Mouse (Mus musculus) heart, adult 9 months (tissue): ENCODE results near the gene Cd300c2.
"Not testable (repeated sequence)": the region's sequence is repeated elsewhere in the genome, so short reads cannot be mapped to it uniquely, and the experiment has no call there.

Experiments
- DNase-seq, 2 experiments: peaks; one replicate each; pipeline ENCODE4 v3.0.0; 2022; ENCODE audit warnings: low spot score in 2 of 2

Gene Cd300c2

GRCm38 (mm10) chr11:115001474-115002040 lies at the start of gene Cd300c2:
Gene Cd300c2, minus strand, starts transcription at chr11:115001880.
- no peak for DNase-seq

GRCm38 (mm10) chr11:115049282-115049895 lies 47.7 kb upstream of the Cd300c2 start:
- DNase-seq: no peak

GRCm38 (mm10) chr11:115048259-115048658 lies 46.6 kb upstream of the Cd300c2 start, which contains the start of gene Cd300ld3:
Gene Cd300ld3, minus strand, starts transcription at chr11:115048409.
- DNase-seq: peak in 1 of 2 experiments; percentile 44

GRCm38 (mm10) chr11:115037669-115038068 lies 36.0 kb upstream of the Cd300c2 start, which contains the start of gene Cd300ld5:
Gene Cd300ld5, minus strand, starts transcription at chr11:115037769.
- not testable (repeated sequence) for DNase-seq

GRCm38 (mm10) chr11:115026912-115027311 lies 25.2 kb upstream of the Cd300c2 start, which contains the start of gene Cd300ld4:
Gene Cd300ld4, minus strand, starts transcription at chr11:115027012.
- DNase-seq: not testable (repeated sequence)

GRCm38 (mm10) chr11:115016093-115016492 lies 14.4 kb upstream of the Cd300c2 start, which contains the start of gene Cd300ld2:
Gene Cd300ld2, minus strand, starts transcription at chr11:115016193.
- DNase-seq: not testable (repeated sequence)

GRCm38 (mm10) chr11:115004070-115004469 lies 2.4 kb upstream of the Cd300c2 start:
- peak; percentile 3 to 46 for DNase-seq

- peak in 1 of 2 experiments; percentile 4 for DNase-seq
Observed at GRCm38 (mm10) chr11:114989793-114990192, 11.9 kb downstream of the Cd300c2 start, which contains the start of gene Cd300ld. Gene Cd300ld, minus strand, starts transcription at chr11:114989922.

- DNase-seq: no peak
Observed at GRCm38 (mm10) chr11:114981866-114982265, 19.8 kb downstream of the Cd300c2 start.

GRCm38 (mm10) chr11:114972726-114973125 lies 29.0 kb downstream of the Cd300c2 start:
- DNase-seq: no peak

GRCm38 (mm10) chr11:114968752-114969207 lies 32.9 kb downstream of the Cd300c2 start, which contains the start of gene Cd300c:
Gene Cd300c, minus strand, starts transcription at chr11:114969157.
- DNase-seq: peak; percentile 10 to 54

- no peak for DNase-seq
Observed at GRCm38 (mm10) chr11:114965182-114965828, 36.4 kb downstream of the Cd300c2 start.

- DNase-seq: no peak
Observed at GRCm38 (mm10) chr11:114960369-114960768, 41.3 kb downstream of the Cd300c2 start.
